Mouse (Mus musculus) lung, postnatal 0 days (tissue): ENCODE results near the gene Gpat3. TPM values are rescaled to one million over a fixed set of nuclear protein-coding genes. Genes with fewer than 3 reads are reported as not detected.

Experiments used
- ATAC-seq: fragments of 200-750 bp; cut with Nextera tagmentation; 2 replicates; pipeline ENCODE4 v1.8.0; 2017; ENCODE audit warnings: moderate library complexity
- DNase-seq: peaks from one replicate; pipeline ENCODE4 v3.0.0-alpha.2; 2016; ENCODE audit warnings: low spot score
- H3K27ac ChIP-seq: fragments of 300-500 bp; sonication (generic); 2 replicates; pipeline ENCODE4 v1.5.1; 2014; ENCODE audit warnings: antibody characterized with exemption, mild to moderate bottlenecking, low read length, mixed read lengths
- H3K27me3 ChIP-seq: fragments of 300-500 bp; sonication (generic); replicated peaks from 2 replicates; pipeline ENCODE4 v1.6.1; 2014; ENCODE audit warnings: low read length, mixed read lengths; ENCODE audit not compliant: insufficient read depth
- H3K36me3 ChIP-seq: fragments of 300-500 bp; sonication (generic); 2 replicates; pipeline ENCODE4 v1.6.1; 2014; ENCODE audit warnings: low read length, mixed read lengths; ENCODE audit not compliant: insufficient read depth
- H3K4me1 ChIP-seq: fragments of 300-500 bp; sonication (generic); 2 replicates; pipeline ENCODE4 v1.6.1; 2014; ENCODE audit warnings: antibody characterized with exemption, low read depth, low read length, mixed read lengths; ENCODE audit not compliant: insufficient read depth
- H3K4me2 ChIP-seq: fragments of 300-500 bp; sonication (generic); replicated peaks from 2 replicates; pipeline ENCODE4 v1.6.1; 2014; ENCODE audit warnings: low read depth, mild to moderate bottlenecking, low read length, moderate library complexity, mixed read lengths
- H3K4me3 ChIP-seq: fragments of 300-500 bp; sonication (generic); 2 replicates; pipeline ENCODE4 v1.5.1; 2014; ENCODE audit warnings: low read depth, low read length
- H3K9ac ChIP-seq: fragments of 300-500 bp; sonication (generic); replicated peaks from 2 replicates; pipeline ENCODE4 v1.6.1; 2014; ENCODE audit warnings: low read depth, mild to moderate bottlenecking
- H3K9me3 ChIP-seq: fragments of 300-500 bp; sonication (generic); 2 replicates; pipeline ENCODE4 v1.6.1; 2016; ENCODE audit warnings: low read length, mixed read lengths
- CTCF ChIP-seq: IDR thresholded peaks from 2 replicates; pipeline ENCODE4 v1.5.1; 2016; ENCODE audit warnings: antibody characterized with exemption, mild to moderate bottlenecking
- EP300 ChIP-seq: IDR thresholded peaks from 2 replicates; pipeline ENCODE4 v1.6.1; 2016; ENCODE audit warnings: antibody characterized with exemption, mild to moderate bottlenecking, control low read depth
- WGBS: fragments of 180-500 bp; shearing (Covaris S2); extraction: QIAGEN DNeasy Blood & Tissue Kit; methylation state at CpG from one replicate; pipeline ENCODE4 v1.1.7; 2014; 5-methylcytosine and 5-hydroxymethylcytosine counted together
- polyA plus RNA-seq: library from polyadenylated mRNA; unstranded; fragments of >200 nt; fragmentation: Nextera tagmentation; extraction: Ambion mirVana; gene quantifications from 2 replicates; pipeline ENCODE4 v1.2.1, GENCODE M21; 2015

Gene Gpat3
- polyA plus RNA-seq, 1 experiment from 2014 or later = 2.3 TPM

DNA sequence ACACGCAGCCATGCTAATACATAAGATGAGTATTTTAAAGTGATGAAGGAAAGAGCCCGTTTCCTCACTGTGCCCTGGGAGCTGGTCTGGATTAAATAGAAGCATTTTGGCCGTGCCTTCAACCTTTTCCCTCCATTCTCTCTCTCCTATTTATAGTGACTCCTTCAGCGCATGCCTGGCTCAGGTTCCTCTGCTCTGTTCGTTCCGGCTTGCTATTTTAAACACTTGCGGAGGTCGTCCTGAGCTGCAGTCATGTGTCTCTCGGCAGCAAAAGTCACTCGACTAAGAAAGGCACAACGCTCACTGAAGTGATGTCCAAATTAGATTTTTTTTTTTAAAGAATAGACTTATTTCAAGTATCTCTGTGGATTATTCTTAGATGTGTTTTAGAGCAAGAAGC, 64.2 kb downstream of the Gpat3 start:
- WGBS = 63% methylated on average over 11 of the region's 11 CpGs
- no peak overlapping the region for H3K27ac ChIP-seq
- ATAC-seq (no peak), DNase-seq (no peak)
- TF ChIP-seq EP300 (no peak), CTCF (no peak)
- H3K4me2 ChIP-seq = no peak overlapping the region
- no peaks in the 10 kb centered on the region for H3K4me1 ChIP-seq
- H3K36me3 ChIP-seq = no peaks in the 10 kb centered on the region
- no peak overlapping the region for H3K9ac ChIP-seq
- H3K4me3 ChIP-seq = no peak overlapping the region
- H3K27me3 ChIP-seq = no peaks in the 10 kb centered on the region
- no peaks in the 10 kb centered on the region for H3K9me3 ChIP-seq

DNA sequence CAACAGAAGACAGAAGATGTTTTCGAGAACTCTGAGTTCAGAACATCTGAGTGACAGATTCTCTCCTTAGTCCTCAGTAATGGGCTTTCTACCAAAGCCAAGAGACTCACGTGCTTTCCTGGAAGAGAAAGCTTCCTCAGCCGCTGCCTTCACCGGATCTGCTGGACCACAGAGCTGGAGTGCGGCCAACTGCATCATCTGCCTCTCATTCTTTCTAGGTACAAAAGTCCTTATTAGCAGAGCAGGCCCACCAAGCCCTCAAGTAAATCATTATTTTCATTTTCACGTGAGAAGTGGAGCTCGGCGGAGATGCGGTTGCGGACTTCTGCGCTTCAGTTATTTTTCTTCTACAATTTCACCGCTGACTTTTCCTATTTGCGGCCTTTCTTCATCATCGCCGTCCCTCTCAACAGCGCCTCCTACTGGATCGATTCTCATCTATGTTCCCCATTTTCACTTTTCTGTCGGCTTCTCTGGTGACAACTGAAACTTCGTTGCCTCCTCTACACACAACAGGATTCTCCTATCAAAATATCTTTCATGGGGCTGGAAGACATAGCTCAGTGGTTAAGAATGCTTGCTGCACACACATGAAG, 66.1 kb downstream of the Gpat3 start:
- H3K4me1 ChIP-seq = no peaks in the 10 kb centered on the region
- DNase-seq (no peak), ATAC-seq (no peak)
- H3K27ac ChIP-seq = no peak overlapping the region
- H3K4me2 ChIP-seq = no peak overlapping the region
- WGBS = 67% methylated on average over 19 of the region's 19 CpGs
- H3K36me3 ChIP-seq = no peaks in the 10 kb centered on the region
- H3K9ac ChIP-seq = no peak overlapping the region
- no peaks in the 10 kb centered on the region for H3K9me3 ChIP-seq
- H3K4me3 ChIP-seq = no peak overlapping the region
- TF ChIP-seq CTCF (peak; percentile 47), EP300 (no peak)
- no peaks in the 10 kb centered on the region for H3K27me3 ChIP-seq

DNA sequence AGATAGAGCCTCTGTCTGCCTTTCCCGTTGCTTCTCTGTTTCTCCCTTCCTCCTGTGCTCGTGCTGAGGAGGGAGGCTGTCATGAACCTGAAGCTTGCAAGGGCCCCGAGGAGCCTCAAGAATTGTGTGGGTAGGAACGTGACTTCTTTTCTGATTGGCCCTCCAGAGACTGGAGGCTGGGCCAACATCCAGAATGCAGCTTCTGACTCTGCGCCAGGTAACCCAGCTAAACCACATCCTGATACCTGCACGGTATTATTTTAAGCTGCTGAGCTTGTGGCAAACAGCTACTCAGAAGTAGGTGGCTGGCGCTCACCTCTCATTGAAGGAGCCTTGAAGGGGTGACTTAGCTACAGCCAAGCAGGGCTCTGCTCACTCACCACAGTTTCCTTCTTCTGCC, 66.9 kb downstream of the Gpat3 start:
- Histone ChIP-seq H3K9me3 (no peaks in the 10 kb centered on the region), H3K36me3 (no peaks in the 10 kb centered on the region), H3K4me3 (no peak overlapping the region), H3K4me1 (no peaks in the 10 kb centered on the region), H3K9ac (no peak overlapping the region), H3K4me2 (no peak overlapping the region), H3K27me3 (no peaks in the 10 kb centered on the region), H3K27ac (no peak overlapping the region)
- 70% methylated on average over 7 of the region's 7 CpGs for WGBS
- no peak for TF ChIP-seq EP300
- TF ChIP-seq CTCF = no peak
- no peak for DNase-seq
- ATAC-seq = no peak

DNA sequence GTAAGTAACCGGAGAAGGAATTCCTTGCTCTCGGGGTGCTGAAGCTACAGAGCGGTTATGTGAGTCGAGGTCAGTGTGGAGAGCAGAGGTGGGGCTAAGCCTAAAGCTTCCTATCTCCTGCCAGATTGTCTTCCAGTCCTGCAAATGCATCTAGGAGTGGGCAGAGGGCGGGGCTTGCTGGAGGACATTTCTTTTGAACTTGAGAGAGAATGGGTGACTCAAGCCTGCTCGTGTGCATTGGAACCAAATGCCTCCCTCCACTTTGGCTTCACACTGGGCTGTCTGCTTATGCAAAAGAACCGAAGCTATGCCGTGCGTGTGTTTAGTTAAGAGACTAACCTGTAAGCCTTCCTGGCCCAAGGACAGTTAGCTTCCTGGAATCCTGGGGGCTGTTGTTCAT, 67.8 kb downstream of the Gpat3 start:
- no peak overlapping the region for H3K27ac ChIP-seq
- H3K9me3 ChIP-seq = no peaks in the 10 kb centered on the region
- 46% methylated on average over 9 of the region's 9 CpGs for WGBS
- H3K36me3 ChIP-seq = no peaks in the 10 kb centered on the region
- H3K4me2 ChIP-seq = no peak overlapping the region
- DNase-seq = no peak
- no peak for ATAC-seq
- no peak for TF ChIP-seq EP300
- no peak for TF ChIP-seq CTCF
- H3K4me3 ChIP-seq = no peak overlapping the region
- no peaks in the 10 kb centered on the region for H3K4me1 ChIP-seq
- no peaks in the 10 kb centered on the region for H3K27me3 ChIP-seq
- no peak overlapping the region for H3K9ac ChIP-seq

DNA sequence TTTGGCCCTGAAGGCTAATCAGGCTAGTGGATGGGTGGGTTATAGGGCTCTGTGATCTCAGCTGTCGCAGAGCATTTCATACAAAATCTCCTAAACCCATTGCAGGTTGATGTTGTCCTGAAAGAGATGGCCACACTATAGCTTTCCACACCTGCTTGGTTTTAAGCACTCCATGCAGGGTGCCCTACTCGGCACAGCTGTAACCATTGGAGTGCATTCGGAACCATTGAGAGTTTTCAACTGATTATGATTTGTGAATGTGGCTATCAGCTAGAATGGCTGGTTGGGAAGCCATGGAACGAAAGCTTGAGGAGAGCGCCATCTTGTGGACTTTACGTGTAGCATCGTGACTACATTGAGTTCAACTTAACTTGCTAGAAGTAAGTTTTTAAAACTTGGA, 69.5 kb downstream of the Gpat3 start:
- TF ChIP-seq EP300 (no peak), CTCF (peak; percentile 89)
- whole genome bisulfite sequencing = 17% methylated on average over 7 of the region's 7 CpGs
- no peak overlapping the region for H3K9ac ChIP-seq
- H3K4me1 ChIP-seq = no peaks in the 10 kb centered on the region
- no peak overlapping the region for H3K27ac ChIP-seq
- no peak overlapping the region for H3K4me2 ChIP-seq
- no peak overlapping the region for H3K4me3 ChIP-seq
- ATAC-seq (peak; percentile 38; the same call in 1 of the 2 replicates), DNase-seq (peak; percentile 87)
- H3K36me3 ChIP-seq = no peaks in the 10 kb centered on the region
- no peaks in the 10 kb centered on the region for H3K27me3 ChIP-seq
- H3K9me3 ChIP-seq = no peaks in the 10 kb centered on the region

DNA sequence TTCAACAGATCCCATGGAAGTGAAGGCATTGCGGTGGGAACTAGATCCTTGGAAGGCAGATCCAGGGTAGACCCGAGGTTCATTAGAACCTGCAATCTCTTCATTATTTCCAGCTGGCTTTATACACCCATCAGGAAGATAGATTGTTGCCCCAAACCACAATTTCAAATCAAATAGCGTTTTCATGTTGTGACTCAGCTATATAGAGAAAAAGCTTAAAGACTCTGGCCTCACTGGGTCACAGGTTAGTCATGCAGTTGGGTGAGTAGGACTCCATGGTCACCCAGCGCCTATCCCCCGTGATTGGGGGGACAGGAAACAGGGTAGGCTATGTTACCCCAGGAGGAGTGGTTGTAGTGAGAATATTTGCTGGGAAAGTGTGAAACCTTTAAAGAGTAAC, 69.9 kb downstream of the Gpat3 start:
- TF ChIP-seq CTCF (no peak), EP300 (no peak)
- Histone ChIP-seq H3K36me3 (no peaks in the 10 kb centered on the region), H3K9ac (no peak overlapping the region), H3K4me1 (no peaks in the 10 kb centered on the region), H3K27ac (no peak overlapping the region), H3K9me3 (no peaks in the 10 kb centered on the region), H3K27me3 (no peaks in the 10 kb centered on the region), H3K4me2 (no peak overlapping the region), H3K4me3 (no peak overlapping the region)
- DNase-seq (no peak), ATAC-seq (no peak)
- WGBS = 40% methylated on average over 5 of the region's 5 CpGs

DNA sequence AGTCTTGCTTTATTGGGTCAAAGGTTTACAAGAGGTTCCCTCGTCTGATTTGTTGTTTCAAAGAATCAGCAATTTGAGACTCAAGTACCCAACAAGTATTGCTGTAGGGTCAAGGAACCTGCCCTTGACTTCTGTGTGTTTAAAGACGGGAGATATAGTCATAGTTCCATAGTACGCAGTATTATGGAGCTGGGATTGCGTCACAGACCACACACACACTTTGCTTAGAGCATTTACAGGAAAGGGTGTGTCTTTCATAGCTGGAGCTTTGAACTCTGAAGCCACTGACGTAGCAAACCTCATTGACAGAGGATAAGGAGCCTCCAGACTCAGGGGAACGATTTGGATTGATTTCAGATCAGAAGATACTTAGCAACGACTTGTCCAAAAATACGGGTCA, 70.9 kb downstream of the Gpat3 start:
- ATAC-seq (no peak), DNase-seq (peak; percentile 60)
- Histone ChIP-seq H3K36me3 (no peaks in the 10 kb centered on the region), H3K9ac (no peak overlapping the region), H3K27ac (no peak overlapping the region), H3K4me3 (no peak overlapping the region), H3K27me3 (no peaks in the 10 kb centered on the region), H3K4me1 (no peaks in the 10 kb centered on the region), H3K9me3 (no peaks in the 10 kb centered on the region), H3K4me2 (no peak overlapping the region)
- TF ChIP-seq CTCF = no peak
- TF ChIP-seq EP300 = no peak
- WGBS = 20% methylated on average over 8 of the region's 8 CpGs
